Mouse (Mus musculus) limb, embryonic 14.5 days (tissue): Measurements from ENCODE around the gene Gm20532. TPM values are rescaled to one million over a fixed set of nuclear protein-coding genes. Genes with fewer than 3 reads are reported as not detected.

Experiments
- ATAC-seq: fragments of 200-750 bp; cut with Nextera tagmentation; 2 replicates; pipeline ENCODE4 v1.8.0; 2017; ENCODE audit warnings: low read depth, moderate number of reproducible peaks, moderate TSS enrichment; ENCODE audit not compliant: low FRiP score
- DNase-seq: peaks from one replicate; pipeline ENCODE4 v3.0.0-alpha.2; 2015; ENCODE audit warnings: low spot score
- H3K27ac ChIP-seq: fragments of 300-500 bp; sonication (generic); replicated peaks from 2 replicates; pipeline ENCODE4 v1.5.1; 2014; ENCODE audit warnings: low read depth, mild to moderate bottlenecking, low read length, moderate library complexity, mixed read lengths
- H3K27me3 ChIP-seq: fragments of 300-500 bp; sonication (generic); 2 replicates; pipeline ENCODE4 v1.6.1; 2014; ENCODE audit warnings: low read length, mixed read lengths; ENCODE audit not compliant: control insufficient read depth, insufficient read depth
- H3K36me3 ChIP-seq: fragments of 300-500 bp; sonication (generic); 2 replicates; pipeline ENCODE4 v1.6.1; 2014; ENCODE audit warnings: mild to moderate bottlenecking, low read length, moderate library complexity, mixed read lengths; ENCODE audit not compliant: control insufficient read depth, insufficient read depth
- H3K4me1 ChIP-seq: fragments of 300-500 bp; sonication (generic); 2 replicates; pipeline ENCODE4 v1.6.1; 2014; ENCODE audit warnings: antibody characterized with exemption, low read length, mixed read lengths; ENCODE audit not compliant: control insufficient read depth, insufficient read depth
- H3K4me2 ChIP-seq: fragments of 300-500 bp; sonication (generic); replicated peaks from 2 replicates; pipeline ENCODE4 v1.6.1; 2014; ENCODE audit warnings: low read depth, mild to moderate bottlenecking, low read length, moderate library complexity; ENCODE audit not compliant: severe bottlenecking
- H3K4me3 ChIP-seq: fragments of 300-500 bp; sonication (generic); replicated peaks from 2 replicates; pipeline ENCODE4 v1.5.1; 2014; ENCODE audit warnings: low read length
- H3K9ac ChIP-seq: fragments of 300-500 bp; sonication (generic); 2 replicates; pipeline ENCODE4 v1.6.1; 2014; ENCODE audit warnings: mild to moderate bottlenecking, low read depth, low read length, moderate library complexity; ENCODE audit not compliant: severe bottlenecking
- H3K9me3 ChIP-seq: fragments of 300-500 bp; sonication (generic); 2 replicates; pipeline ENCODE4 v1.6.1; 2016; ENCODE audit warnings: low read length; ENCODE audit not compliant: control insufficient read depth
- POLR2A ChIP-seq: fragments of 200-500 bp; IDR thresholded peaks from 2 replicates; pipeline ENCODE4 v1.8.0; 2012; ENCODE audit warnings: inconsistent platforms, mild to moderate bottlenecking, moderate library complexity, borderline replicate concordance; ENCODE audit not compliant: insufficient read depth, insufficient read length; ENCODE audit errors: extremely low read depth
- WGBS: fragments of 180-500 bp; shearing (Covaris S2); extraction: QIAGEN DNeasy Blood & Tissue Kit; methylation state at CpG from one replicate; pipeline ENCODE4 v1.1.7; 2014; 5-methylcytosine and 5-hydroxymethylcytosine counted together
- polyA plus RNA-seq, 2 experiments: library from polyadenylated mRNA; depleted of rRNA in 1 of 2; stranded (reverse) in 1 of 2; unstranded in 1 of 2; fragments of >200 nt; fragmentation: Nextera tagmentation in 1 of 2; extraction: Ambion mirVana in 1 of 2; gene quantifications; 2 replicates each; pipeline versions ENCODE4 v1.2.1 to v1.2.3; 2012 to 2014

The Gm20532 gene
- polyA plus RNA-seq, 2 experiments: not detected

GRCm38 (mm10) chr2:26639838-26640830 lies 53.7 kb downstream of the Gm20532 start:
- ATAC-seq (peak; percentile 92), DNase-seq (peak; percentile 97)
- 3% methylated on average over 49 of the region's 49 CpGs for WGBS
- Histone ChIP-seq H3K9ac (peak overlapping the region; percentile 95), H3K4me1 (peaks cover 18% of the 10 kb centered on the region), H3K4me3 (peak overlapping the region; percentile 96), H3K4me2 (peak overlapping the region; percentile 44), H3K36me3 (peaks cover 39% of the 10 kb centered on the region), H3K27me3 (no peaks in the 10 kb centered on the region), H3K9me3 (no peaks in the 10 kb centered on the region), H3K27ac (peak overlapping the region; percentile 83)
- TF ChIP-seq POLR2A: peak; percentile 97; the same call in 1 of the 2 replicates

- H3K9ac ChIP-seq: 0 out of 2 replicates have a peak overlapping the region, but pooled peaks have one; percentile 21
- peaks cover 18% of the 10 kb centered on the region for H3K4me1 ChIP-seq
- no peak overlapping the region for H3K4me2 ChIP-seq
- no peak for DNase-seq
- no peak for TF ChIP-seq POLR2A
- no peak for ATAC-seq
- H3K4me3 ChIP-seq: no peak overlapping the region
- H3K36me3 ChIP-seq: peaks cover 29% of the 10 kb centered on the region
- no peaks in the 10 kb centered on the region for H3K27me3 ChIP-seq
- 73% methylated on average over 7 of the region's 7 CpGs for WGBS
- no peaks in the 10 kb centered on the region for H3K9me3 ChIP-seq
- peak overlapping the region; percentile 83; the same call in 1 of the 2 replicates for H3K27ac ChIP-seq
Measured at GRCm38 (mm10) chr2:26641006-26641647, 54.7 kb downstream of the Gm20532 start.

- ATAC-seq: no peak
- TF ChIP-seq POLR2A: no peak
Measured at GRCm38 (mm10) chr2:26643942-26644341, 57.5 kb downstream of the Gm20532 start.

GRCm38 (mm10) chr2:26646643-26647293 lies 60.3 kb downstream of the Gm20532 start:
- DNase-seq: peak; percentile 92
- ATAC-seq: peak; percentile 92
- Histone ChIP-seq H3K27me3 (no peaks in the 10 kb centered on the region), H3K9me3 (no peaks in the 10 kb centered on the region), H3K36me3 (no peaks in the 10 kb centered on the region), H3K9ac (no peak overlapping the region), H3K27ac (no peak overlapping the region), H3K4me3 (no peak overlapping the region), H3K4me2 (no peak overlapping the region), H3K4me1 (no peaks in the 10 kb centered on the region)
- 20% methylated on average over 3 of the region's 3 CpGs for WGBS
- TF ChIP-seq POLR2A: no peak

More at GRCm38 (mm10) chr2:26643942-26644341, 57.5 kb downstream of the Gm20532 start:
- no peak overlapping the region for H3K4me3 ChIP-seq
- H3K36me3 ChIP-seq: 0 out of 2 replicates have a peak, but pooled peaks cover 1% of the 10 kb centered on the region
- H3K27ac ChIP-seq: no peak overlapping the region
- peak; percentile 24 for DNase-seq
- H3K9me3 ChIP-seq: no peaks in the 10 kb centered on the region
- 68% methylated on average over 2 of the region's 2 CpGs for WGBS
- no peaks in the 10 kb centered on the region for H3K27me3 ChIP-seq
- H3K4me2 ChIP-seq: no peak overlapping the region
- peaks cover 6% of the 10 kb centered on the region for H3K4me1 ChIP-seq
- H3K9ac ChIP-seq: no peak overlapping the region

GRCm38 (mm10) chr2:26654687-26655086 lies 68.2 kb downstream of the Gm20532 start:
- no peak overlapping the region for H3K4me2 ChIP-seq
- no peaks in the 10 kb centered on the region for H3K36me3 ChIP-seq
- H3K4me1 ChIP-seq: no peaks in the 10 kb centered on the region
- no peaks in the 10 kb centered on the region for H3K9me3 ChIP-seq
- no peak for TF ChIP-seq POLR2A
- no peak overlapping the region for H3K9ac ChIP-seq
- DNase-seq (no peak), ATAC-seq (no peak)
- no peaks in the 10 kb centered on the region for H3K27me3 ChIP-seq
- no peak overlapping the region for H3K4me3 ChIP-seq
- no peak overlapping the region for H3K27ac ChIP-seq
- 73% methylated on average over 1 of the region's 1 CpGs for WGBS
